Mouse (Mus musculus): ENCODE measurements around the gene Cd44. TPM values are rescaled to one million over a fixed set of nuclear protein-coding genes. Genes with fewer than 3 reads are reported as not detected.

The Cd44 gene
- polyA plus RNA-seq, 1 experiment, result 87.6 TPM

GRCm38 (mm10) chr2:102872436-102872835 is 29.0 kb downstream of the Cd44 start:
- no peak overlapping the region for H3ac ChIP-seq (ENCODE audit: control insufficient read depth, insufficient read length, low read depth)

DNA sequence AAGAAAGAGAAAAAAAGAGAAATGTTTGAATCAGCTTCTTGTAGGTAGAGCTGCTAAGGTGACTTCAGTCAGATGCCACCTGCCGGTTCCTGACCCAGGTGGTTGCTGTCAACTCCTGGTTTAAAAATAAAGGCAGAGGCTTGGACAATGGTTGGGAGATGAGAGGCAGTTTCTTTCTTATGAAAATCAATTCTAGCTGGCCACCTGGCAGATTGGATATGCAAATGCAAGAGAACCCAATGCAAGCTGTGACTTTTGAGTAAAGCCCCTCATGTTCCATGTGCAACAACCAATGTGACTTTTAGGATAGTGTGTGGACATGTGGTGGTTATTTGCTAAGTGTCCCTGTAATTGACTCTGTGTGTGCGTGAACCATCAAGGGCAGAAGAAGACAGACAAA is 33.0 kb downstream of the Cd44 start:
- H3K79me3 ChIP-seq (ENCODE audit: low read depth), result peaks cover 87% of the 10 kb centered on the region
- H3K4me3 ChIP-seq (ENCODE audit: insufficient read depth, poor library complexity, severe bottlenecking), result no peak overlapping the region
- H3ac ChIP-seq (ENCODE audit: control insufficient read depth, insufficient read length, low read depth), result no peak overlapping the region
- H3K27me3 ChIP-seq (ENCODE audit: control insufficient read depth, insufficient read depth, insufficient read length), result no peaks in the 10 kb centered on the region
- no peak for TF ChIP-seq CTCF (IDR thresholded peaks at IDR 0.05; ENCODE audit: control insufficient read depth, insufficient read depth, insufficient read length)
- TF ChIP-seq USF1 (IDR thresholded peaks at IDR 0.05; ENCODE audit: low read depth), result no peak
- no peak for TF ChIP-seq MYOG (IDR thresholded peaks at IDR 0.05; ENCODE audit: control insufficient read depth, extremely low read depth, insufficient read length)
- TF ChIP-seq MYOD1 (IDR thresholded peaks at IDR 0.05; ENCODE audit: control insufficient read depth, insufficient read length, low read depth), result no peak
- no peak for TF ChIP-seq CEBPB (IDR thresholded peaks at IDR 0.05; ENCODE audit: low read depth)
- TF ChIP-seq MAX (IDR thresholded peaks at IDR 0.05), result no peak
- TF ChIP-seq FOSL1 (IDR thresholded peaks at IDR 0.05; ENCODE audit: insufficient read depth, low read length, poor library complexity, severe bottlenecking), result no peak
- H3K79me2 ChIP-seq (ENCODE audit: control insufficient read depth, insufficient read depth), result peaks cover 100% of the 10 kb centered on the region
- H3K36me3 ChIP-seq (ENCODE audit: control insufficient read depth, insufficient read depth), result peaks cover 83% of the 10 kb centered on the region

More at GRCm38 (mm10) chr2:102872436-102872835, 29.0 kb downstream of the Cd44 start:
- no peak overlapping the region for H3K4me3 ChIP-seq (ENCODE audit: insufficient read depth, poor library complexity, severe bottlenecking)
- TF ChIP-seq MYOD1 (IDR thresholded peaks at IDR 0.05; ENCODE audit: control insufficient read depth, insufficient read length, low read depth) (no peak), CEBPB (IDR thresholded peaks at IDR 0.05; ENCODE audit: low read depth) (no peak)
- no peaks in the 10 kb centered on the region for H3K27me3 ChIP-seq (ENCODE audit: control insufficient read depth, insufficient read depth, insufficient read length)
- peaks cover 77% of the 10 kb centered on the region for H3K36me3 ChIP-seq (ENCODE audit: control insufficient read depth, insufficient read depth)
- H3K79me3 ChIP-seq (ENCODE audit: low read depth), result peaks cover 91% of the 10 kb centered on the region
- peaks cover 100% of the 10 kb centered on the region for H3K79me2 ChIP-seq (ENCODE audit: control insufficient read depth, insufficient read depth)

DNA sequence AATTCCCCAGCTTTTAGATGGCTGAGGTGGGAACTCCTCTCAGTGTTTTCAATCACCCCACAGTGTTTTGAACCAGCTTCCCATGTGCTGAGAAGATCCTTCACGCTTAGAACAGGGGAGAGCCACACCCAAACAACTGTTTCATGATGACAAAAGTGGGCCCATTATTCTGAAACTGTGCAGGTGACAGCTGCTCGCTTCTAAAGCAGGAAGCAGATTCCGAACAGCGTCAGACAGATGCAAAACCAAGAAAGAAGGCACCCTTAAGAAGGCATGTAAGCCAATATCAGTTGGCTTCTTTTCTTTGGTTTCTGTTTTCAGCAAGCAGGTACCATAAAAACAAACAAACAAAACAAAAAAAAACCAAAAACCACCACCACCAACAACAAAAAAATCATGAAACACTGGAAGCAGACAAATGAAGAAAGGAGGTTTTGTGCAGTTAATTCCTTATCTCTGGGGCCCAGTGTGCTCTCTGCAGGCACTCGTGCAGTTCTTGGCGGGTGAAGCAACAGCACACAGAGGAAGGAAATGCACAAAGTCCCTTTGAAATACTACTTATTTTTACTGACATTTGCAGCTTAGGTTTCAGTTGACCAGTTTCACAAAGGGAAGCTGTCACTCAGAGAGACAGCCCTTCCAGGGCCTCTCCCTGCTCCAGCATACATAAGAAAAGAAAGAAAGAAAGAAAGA is 33.9 kb downstream of the Cd44 start:
- Histone ChIP-seq H3ac (ENCODE audit: control insufficient read depth, insufficient read length, low read depth) (no peak overlapping the region), H3K36me3 (ENCODE audit: control insufficient read depth, insufficient read depth) (peaks cover 85% of the 10 kb centered on the region), H3K4me3 (ENCODE audit: insufficient read depth, poor library complexity, severe bottlenecking) (no peak overlapping the region), H3K79me2 (ENCODE audit: control insufficient read depth, insufficient read depth) (peaks cover 100% of the 10 kb centered on the region), H3K27me3 (ENCODE audit: control insufficient read depth, insufficient read depth, insufficient read length) (no peaks in the 10 kb centered on the region), H3K79me3 (ENCODE audit: low read depth) (peaks cover 83% of the 10 kb centered on the region)
- no peak for TF ChIP-seq CTCF (IDR thresholded peaks at IDR 0.05; ENCODE audit: control insufficient read depth, insufficient read depth, insufficient read length)
- no peak for TF ChIP-seq MAX (IDR thresholded peaks at IDR 0.05)

DNA sequence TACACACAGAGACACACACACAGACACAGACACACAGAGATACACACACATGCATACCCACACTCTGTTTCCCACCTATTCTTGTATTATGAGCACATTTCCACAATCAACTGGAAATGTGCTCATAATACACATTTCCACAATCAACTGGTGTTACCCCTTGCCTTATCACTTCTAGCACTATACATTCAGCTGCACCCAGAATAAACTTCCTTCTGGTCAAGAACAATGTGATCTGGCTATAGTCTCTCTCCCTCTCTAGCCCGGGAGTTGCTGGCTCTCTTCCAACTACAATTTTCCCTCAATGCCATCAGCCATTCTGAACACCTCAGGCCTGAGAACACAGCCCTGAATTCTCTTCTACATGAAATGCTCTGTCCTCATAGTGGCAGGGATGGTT is 34.9 kb downstream of the Cd44 start:
- H3ac ChIP-seq (ENCODE audit: control insufficient read depth, insufficient read length, low read depth), result no peak overlapping the region
- TF ChIP-seq MAX (IDR thresholded peaks at IDR 0.05), result no peak
- no peak for TF ChIP-seq MYOD1 (IDR thresholded peaks at IDR 0.05; ENCODE audit: control insufficient read depth, insufficient read length, low read depth)
- no peak for TF ChIP-seq MYOG (IDR thresholded peaks at IDR 0.05; ENCODE audit: control insufficient read depth, extremely low read depth, insufficient read length)
- TF ChIP-seq USF1 (IDR thresholded peaks at IDR 0.05; ENCODE audit: low read depth), result no peak
- no peak for TF ChIP-seq FOSL1 (IDR thresholded peaks at IDR 0.05; ENCODE audit: insufficient read depth, low read length, poor library complexity, severe bottlenecking)
- TF ChIP-seq CTCF (IDR thresholded peaks at IDR 0.05; ENCODE audit: control insufficient read depth, insufficient read depth, insufficient read length), result no peak
- no peak for TF ChIP-seq CEBPB (IDR thresholded peaks at IDR 0.05; ENCODE audit: low read depth)
- peaks cover 85% of the 10 kb centered on the region for H3K36me3 ChIP-seq (ENCODE audit: control insufficient read depth, insufficient read depth)
- H3K4me3 ChIP-seq (ENCODE audit: insufficient read depth, poor library complexity, severe bottlenecking), result no peak overlapping the region
- H3K79me2 ChIP-seq (ENCODE audit: control insufficient read depth, insufficient read depth), result peaks cover 100% of the 10 kb centered on the region
- H3K27me3 ChIP-seq (ENCODE audit: control insufficient read depth, insufficient read depth, insufficient read length), result no peaks in the 10 kb centered on the region
- peaks cover 79% of the 10 kb centered on the region for H3K79me3 ChIP-seq (ENCODE audit: low read depth)

DNA sequence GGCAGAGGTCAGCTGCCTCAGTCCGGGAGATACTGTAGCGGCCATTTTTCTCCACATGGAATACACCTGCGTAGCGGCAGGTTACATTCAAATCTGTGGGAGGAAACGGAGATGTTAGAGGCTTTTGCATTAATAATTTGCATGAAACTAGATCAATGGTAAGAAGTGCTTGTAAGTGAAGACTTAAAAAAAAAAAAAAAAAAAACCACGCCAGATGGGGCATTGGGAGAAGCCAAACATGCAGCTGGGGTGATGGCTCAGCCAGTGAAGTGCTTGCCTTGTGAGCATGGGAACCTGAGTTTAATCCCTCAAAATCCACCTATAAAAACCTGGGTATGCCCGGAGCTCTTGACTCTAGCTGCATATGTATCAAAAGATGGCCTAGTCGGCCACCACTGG is 36.1 kb downstream of the Cd44 start:
- H3K79me2 ChIP-seq (ENCODE audit: control insufficient read depth, insufficient read depth), result peaks cover 100% of the 10 kb centered on the region
- no peak overlapping the region for H3ac ChIP-seq (ENCODE audit: control insufficient read depth, insufficient read length, low read depth)
- no peaks in the 10 kb centered on the region for H3K27me3 ChIP-seq (ENCODE audit: control insufficient read depth, insufficient read depth, insufficient read length)
- H3K79me3 ChIP-seq (ENCODE audit: low read depth), result peaks cover 67% of the 10 kb centered on the region
- H3K4me3 ChIP-seq (ENCODE audit: insufficient read depth, poor library complexity, severe bottlenecking), result no peak overlapping the region
- peaks cover 86% of the 10 kb centered on the region for H3K36me3 ChIP-seq (ENCODE audit: control insufficient read depth, insufficient read depth)
- TF ChIP-seq FOSL1 (IDR thresholded peaks at IDR 0.05; ENCODE audit: insufficient read depth, low read length, poor library complexity, severe bottlenecking) (no peak), CEBPB (IDR thresholded peaks at IDR 0.05; ENCODE audit: low read depth) (no peak), CTCF (IDR thresholded peaks at IDR 0.05; ENCODE audit: control insufficient read depth, insufficient read depth, insufficient read length) (no peak), USF1 (IDR thresholded peaks at IDR 0.05; ENCODE audit: low read depth) (no peak), MAX (IDR thresholded peaks at IDR 0.05) (no peak), MYOG (IDR thresholded peaks at IDR 0.05; ENCODE audit: control insufficient read depth, extremely low read depth, insufficient read length) (no peak), MYOD1 (IDR thresholded peaks at IDR 0.05; ENCODE audit: control insufficient read depth, insufficient read length, low read depth) (no peak)

DNA sequence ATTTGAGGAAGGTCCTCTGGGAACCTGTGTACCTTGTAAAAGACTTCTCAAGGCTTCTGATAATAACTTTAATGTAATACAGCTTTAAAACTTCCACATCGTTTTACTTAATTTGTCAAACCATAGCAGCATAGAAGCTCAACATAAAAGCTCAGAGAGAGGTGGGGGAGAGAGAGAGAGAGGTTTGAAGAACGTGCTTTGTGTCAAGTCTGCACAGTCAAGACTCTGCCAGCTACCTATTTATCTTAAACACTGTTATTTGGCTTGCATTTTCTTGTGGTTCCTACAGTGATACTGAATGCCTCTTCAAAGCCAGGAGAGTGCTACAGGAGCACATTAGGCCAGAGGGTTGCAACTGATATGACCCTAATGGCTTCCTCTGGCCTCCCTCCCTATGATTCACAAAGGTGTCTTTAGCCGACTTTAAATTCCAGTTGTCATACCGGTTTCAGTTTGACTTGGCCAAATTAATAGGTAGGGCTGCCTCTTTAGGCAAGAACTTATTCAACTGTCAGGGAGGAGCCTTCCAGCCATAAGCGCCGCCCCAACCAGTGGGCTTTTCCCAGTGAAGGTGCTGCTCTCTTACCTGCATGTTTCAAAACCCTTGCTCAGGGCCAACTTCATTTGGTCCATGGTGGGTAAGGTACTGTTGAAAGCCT is 36.6 kb downstream of the Cd44 start:
- no peaks in the 10 kb centered on the region for H3K27me3 ChIP-seq (ENCODE audit: control insufficient read depth, insufficient read depth, insufficient read length)
- peaks cover 86% of the 10 kb centered on the region for H3K36me3 ChIP-seq (ENCODE audit: control insufficient read depth, insufficient read depth)
- TF ChIP-seq CTCF (IDR thresholded peaks at IDR 0.05; ENCODE audit: control insufficient read depth, insufficient read depth, insufficient read length) (no peak), CEBPB (IDR thresholded peaks at IDR 0.05; ENCODE audit: low read depth) (no peak), MYOD1 (IDR thresholded peaks at IDR 0.05; ENCODE audit: control insufficient read depth, insufficient read length, low read depth) (no peak), MYOG (IDR thresholded peaks at IDR 0.05; ENCODE audit: control insufficient read depth, extremely low read depth, insufficient read length) (no peak), USF1 (IDR thresholded peaks at IDR 0.05; ENCODE audit: low read depth) (no peak), MAX (IDR thresholded peaks at IDR 0.05) (no peak), FOSL1 (IDR thresholded peaks at IDR 0.05; ENCODE audit: insufficient read depth, low read length, poor library complexity, severe bottlenecking) (no peak)
- H3K4me3 ChIP-seq (ENCODE audit: insufficient read depth, poor library complexity, severe bottlenecking), result no peak overlapping the region
- H3K79me3 ChIP-seq (ENCODE audit: low read depth), result peaks cover 64% of the 10 kb centered on the region
- H3ac ChIP-seq (ENCODE audit: control insufficient read depth, insufficient read length, low read depth), result no peak overlapping the region
- H3K79me2 ChIP-seq (ENCODE audit: control insufficient read depth, insufficient read depth), result peaks cover 100% of the 10 kb centered on the region
